Mouse (Mus musculus) intestine, embryonic 14.5 days (tissue): ENCODE data around the gene Ncan. TPM values are rescaled to one million over a fixed set of nuclear protein-coding genes. Genes with fewer than 3 reads are reported as not detected.

Source experiments
- ATAC-seq: fragments of 200-750 bp; cut with Nextera tagmentation; replicated peaks from 2 replicates; pipeline ENCODE4 v1.8.0; 2017; ENCODE audit warnings: low read depth, moderate number of reproducible peaks, moderate TSS enrichment, moderate library complexity; ENCODE audit not compliant: low FRiP score, low TSS enrichment
- DNase-seq: peaks from one replicate; pipeline ENCODE4 v3.0.0-alpha.2; 2018; ENCODE audit warnings: low spot score
- H3K27ac ChIP-seq: fragments of 300-500 bp; sonication (generic); 2 replicates; pipeline ENCODE4 v1.5.1; 2014; ENCODE audit warnings: low read depth, mild to moderate bottlenecking, control low read depth
- H3K27me3 ChIP-seq: fragments of 300-500 bp; sonication (generic); replicated peaks from 2 replicates; pipeline ENCODE4 v1.6.1; 2014; ENCODE audit warnings: low read length, control low read depth; ENCODE audit not compliant: control insufficient read depth, insufficient read depth
- H3K36me3 ChIP-seq: fragments of 300-500 bp; sonication (generic); 2 replicates; pipeline ENCODE4 v1.6.1; 2014; ENCODE audit warnings: low read length, control low read depth; ENCODE audit not compliant: control insufficient read depth, insufficient read depth
- H3K4me1 ChIP-seq: fragments of 300-500 bp; sonication (generic); replicated peaks from 2 replicates; pipeline ENCODE4 v1.6.1; 2014; ENCODE audit warnings: low read length, control low read depth, mixed read lengths; ENCODE audit not compliant: control insufficient read depth, insufficient read depth
- H3K4me2 ChIP-seq: fragments of 300-500 bp; sonication (generic); 2 replicates; pipeline ENCODE4 v1.6.1; 2014; ENCODE audit warnings: low read length
- H3K4me3 ChIP-seq: fragments of 300-500 bp; sonication (generic); 2 replicates; pipeline ENCODE4 v1.5.1; 2014; ENCODE audit warnings: low read depth, low read length, control low read depth, mixed read lengths
- H3K9ac ChIP-seq: fragments of 300-500 bp; sonication (generic); 2 replicates; pipeline ENCODE4 v1.6.1; 2014; ENCODE audit warnings: mild to moderate bottlenecking, low read length
- H3K9me3 ChIP-seq: fragments of 300-500 bp; sonication (generic); 2 replicates; pipeline ENCODE4 v1.6.1; 2016; ENCODE audit warnings: low read length, control low read depth; ENCODE audit not compliant: control insufficient read depth
- WGBS: fragments of 180-500 bp; shearing (Covaris S2); extraction: QIAGEN DNeasy Blood & Tissue Kit; methylation state at CpG from one replicate; pipeline ENCODE4 v1.1.7; 2014; 5-methylcytosine and 5-hydroxymethylcytosine counted together
- polyA plus RNA-seq: library from polyadenylated mRNA; unstranded; fragments of >200 nt; fragmentation: Nextera tagmentation; extraction: Ambion mirVana; gene quantifications from 2 replicates; pipeline ENCODE4 v1.2.1, GENCODE M21; 2014

Ncan gene
- polyA plus RNA-seq, 1 experiment from 2014 or later = 1.9 TPM

GRCm38 (mm10) chr8:70134086-70134485, 13.4 kb upstream of the Ncan start:
- Histone ChIP-seq H3K9me3 (no peaks in the 10 kb centered on the region), H3K27ac (no peak overlapping the region), H3K4me3 (no peak overlapping the region), H3K4me1 (peaks cover 13% of the 10 kb centered on the region), H3K27me3 (no peaks in the 10 kb centered on the region), H3K9ac (no peak overlapping the region), H3K36me3 (peaks cover 44% of the 10 kb centered on the region), H3K4me2 (no peak overlapping the region)
- DNase-seq = no peak
- WGBS = 93% methylated on average over 5 of the region's 5 CpGs
- ATAC-seq = no peak

DNA sequence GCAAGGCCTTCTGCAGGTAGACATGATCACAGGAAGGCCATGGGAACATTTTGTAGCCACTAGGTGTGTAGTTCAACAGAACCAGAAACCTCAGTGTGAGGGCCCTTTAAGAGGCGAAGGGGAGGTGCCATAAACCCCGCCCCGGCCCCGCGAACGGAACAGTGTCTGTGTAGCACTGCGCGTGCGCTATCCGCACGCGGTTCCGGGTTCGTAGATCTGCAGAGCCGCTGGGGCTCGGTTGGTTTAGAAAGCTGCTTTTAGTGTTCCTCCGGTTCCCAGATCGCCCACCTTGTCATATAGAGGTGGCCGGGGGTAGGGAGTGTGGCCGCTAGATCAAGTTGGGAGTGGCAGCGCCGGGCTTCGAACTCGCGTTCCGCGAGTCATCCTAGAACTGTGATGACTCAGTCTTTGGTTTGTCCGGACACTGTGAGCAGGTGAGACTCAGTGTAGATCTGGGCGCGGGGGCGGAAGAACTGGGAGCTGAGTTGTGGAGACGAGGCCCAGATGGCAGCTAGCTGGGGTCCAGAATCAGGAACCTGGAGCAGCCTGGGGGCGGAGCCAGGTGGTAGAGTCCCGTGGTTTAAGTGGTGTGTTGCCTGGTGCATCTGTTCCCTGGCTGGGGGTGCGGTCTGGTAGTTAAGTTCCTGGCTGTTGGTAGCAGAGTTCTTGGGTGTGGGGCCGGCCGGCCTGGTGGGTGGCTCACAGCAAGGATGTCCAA, 10.7 kb upstream of the Ncan start, which contains the start of gene Nr2c2ap:
Nr2c2ap (plus strand) TSS at position 168 of the 718 bp plus-strand sequence.
- ATAC-seq (peak; percentile 89), DNase-seq (peak; percentile 87)
- Histone ChIP-seq H3K9me3 (no peaks in the 10 kb centered on the region), H3K4me1 (peaks cover 6% of the 10 kb centered on the region; the same call in 1 of the 2 replicates), H3K27me3 (no peaks in the 10 kb centered on the region), H3K4me2 (peak within 1 kb of the TSS; percentile 60), H3K4me3 (peak within 1 kb of the TSS; percentile 61), H3K9ac (peak within 1 kb of the TSS; percentile 60), H3K27ac (0 out of 2 replicates have a peak within 1 kb of the TSS, but pooled peaks have one; percentile 17), H3K36me3 (peaks cover 38% of the 10 kb centered on the region)
- under 1% methylated on average over 37 of the region's 37 CpGs for WGBS

- Histone ChIP-seq H3K9me3 (no peaks in the 10 kb centered on the region), H3K4me3 (no peak overlapping the region), H3K9ac (no peak overlapping the region), H3K4me2 (no peak overlapping the region), H3K27ac (no peak overlapping the region), H3K27me3 (0 out of 2 replicates have a peak, but pooled peaks cover 1% of the 10 kb centered on the region), H3K36me3 (peaks cover 26% of the 10 kb centered on the region), H3K4me1 (peaks cover 6% of the 10 kb centered on the region; the same call in 1 of the 2 replicates)
- 80% methylated on average over 3 of the region's 3 CpGs for whole genome bisulfite sequencing
- DNase-seq (no peak), ATAC-seq (no peak)
Measured at GRCm38 (mm10) chr8:70130066-70130465, 9.4 kb upstream of the Ncan start.

DNA sequence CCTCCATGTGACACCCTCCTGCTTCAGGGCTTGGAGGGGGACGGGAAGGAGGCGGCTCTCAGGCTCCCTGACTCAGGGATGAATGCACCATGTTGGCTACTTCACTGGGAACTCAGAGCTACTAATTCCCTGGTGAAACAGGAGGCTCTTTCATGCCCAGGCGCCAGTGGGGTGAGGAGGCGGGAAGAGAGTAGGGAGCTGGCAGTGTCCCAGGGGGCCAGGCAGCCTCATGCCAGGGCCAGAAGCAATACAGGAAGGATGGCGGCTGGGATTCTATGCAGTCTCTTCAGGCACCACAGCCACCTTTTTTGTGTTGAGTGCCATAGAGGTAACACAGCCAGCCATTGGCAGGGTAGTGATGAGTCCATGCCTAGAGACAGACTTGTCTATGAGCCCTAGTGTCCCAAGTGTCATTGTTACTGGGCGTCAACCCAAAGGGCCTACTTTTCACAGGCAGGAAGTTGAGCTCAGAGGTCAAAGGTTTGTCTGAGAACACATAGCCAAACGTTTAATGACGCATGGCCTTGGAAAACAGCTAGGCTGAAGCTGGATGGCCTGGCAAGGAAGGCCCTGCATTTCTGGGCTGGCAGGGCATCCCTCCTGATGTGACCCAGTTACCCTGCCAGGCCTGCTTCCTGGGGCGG, 8.8 kb upstream of the Ncan start:
- Histone ChIP-seq H3K4me3 (no peak overlapping the region), H3K4me1 (peaks cover 6% of the 10 kb centered on the region; the same call in 1 of the 2 replicates), H3K9me3 (no peaks in the 10 kb centered on the region), H3K27me3 (0 out of 2 replicates have a peak, but pooled peaks cover 2% of the 10 kb centered on the region), H3K9ac (no peak overlapping the region), H3K27ac (no peak overlapping the region), H3K4me2 (no peak overlapping the region), H3K36me3 (peaks cover 20% of the 10 kb centered on the region)
- DNase-seq = no peak
- WGBS = 62% methylated on average over 9 of the region's 9 CpGs
- no peak for ATAC-seq

DNA sequence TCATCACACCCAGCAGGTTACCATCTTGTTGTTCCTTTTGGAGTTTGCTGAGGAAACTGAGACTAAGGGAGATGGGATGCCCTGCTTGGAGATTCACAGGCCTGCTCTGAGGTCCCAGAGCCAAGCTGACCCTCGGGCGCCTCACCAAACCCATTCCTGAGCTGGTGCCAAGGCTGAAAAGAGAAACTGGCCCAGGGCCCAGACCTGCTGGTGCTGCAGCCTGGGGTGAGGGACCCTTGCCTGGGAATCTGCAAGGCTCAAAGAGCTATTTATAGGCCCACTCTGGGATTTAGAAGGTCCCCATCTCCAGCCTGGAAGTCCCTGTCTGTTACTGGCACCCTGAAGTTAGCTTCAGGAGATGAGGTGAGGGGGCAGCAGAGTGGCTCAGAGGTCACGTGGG, 7.8 kb upstream of the Ncan start:
- DNase-seq (no peak), ATAC-seq (no peak)
- Histone ChIP-seq H3K27ac (no peak overlapping the region), H3K4me2 (no peak overlapping the region), H3K4me3 (no peak overlapping the region), H3K27me3 (0 out of 2 replicates have a peak, but pooled peaks cover 2% of the 10 kb centered on the region), H3K9ac (no peak overlapping the region), H3K36me3 (peaks cover 10% of the 10 kb centered on the region), H3K4me1 (peaks cover 6% of the 10 kb centered on the region; the same call in 1 of the 2 replicates), H3K9me3 (no peaks in the 10 kb centered on the region)
- 71% methylated on average over 3 of the region's 3 CpGs for WGBS

DNA sequence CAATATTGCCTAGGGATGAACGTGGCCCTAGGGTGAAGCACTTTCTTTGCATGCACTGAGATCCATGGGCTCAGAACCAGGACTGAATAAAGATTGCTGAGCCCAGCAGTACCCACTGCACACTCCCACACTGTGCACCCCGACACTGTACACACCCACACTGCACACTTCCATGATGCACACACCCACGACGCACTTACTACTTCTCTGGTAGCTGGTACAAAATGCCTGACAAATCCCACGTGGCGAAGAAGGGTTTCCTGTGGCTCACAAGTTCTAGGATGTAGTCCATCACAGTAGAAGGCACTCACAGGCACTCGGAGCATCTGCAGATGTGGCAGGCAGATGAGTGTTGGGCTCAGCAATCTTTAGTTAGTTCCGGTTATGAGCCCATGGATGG, 4.3 kb upstream of the Ncan start:
- Histone ChIP-seq H3K9ac (no peak overlapping the region), H3K4me3 (no peak overlapping the region), H3K4me1 (no peaks in the 10 kb centered on the region; the same call in 1 of the 2 replicates), H3K36me3 (no peaks in the 10 kb centered on the region), H3K27me3 (peaks cover 6% of the 10 kb centered on the region), H3K27ac (no peak overlapping the region), H3K9me3 (no peaks in the 10 kb centered on the region), H3K4me2 (no peak overlapping the region)
- WGBS = 69% methylated on average over 8 of the region's 8 CpGs
- ATAC-seq (no peak), DNase-seq (no peak)

DNA sequence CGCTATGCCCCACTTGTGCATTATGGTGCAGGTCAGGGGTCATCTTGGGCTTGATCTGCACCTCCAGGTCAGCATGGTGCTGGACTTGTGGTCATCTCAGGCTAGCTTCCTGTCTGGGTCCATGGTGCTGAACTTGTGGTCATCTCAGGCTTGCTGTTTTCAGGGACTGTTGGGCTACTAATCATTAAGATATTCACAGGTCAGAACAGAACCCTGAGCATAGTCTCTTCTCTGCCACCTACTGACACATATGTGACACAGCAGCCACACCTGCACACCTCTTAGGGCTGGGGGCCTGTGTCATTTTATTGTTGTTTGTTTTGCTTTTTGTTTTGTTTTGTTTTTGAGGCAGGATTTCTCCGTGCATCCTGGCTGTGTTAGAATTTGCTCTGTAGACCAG, 2.2 kb upstream of the Ncan start:
- ATAC-seq = no peak
- H3K27me3 ChIP-seq = peaks cover 28% of the 10 kb centered on the region
- no peaks in the 10 kb centered on the region for H3K4me1 ChIP-seq
- H3K9ac ChIP-seq = no peak overlapping the region
- H3K4me3 ChIP-seq = no peak overlapping the region
- no peak for DNase-seq
- H3K9me3 ChIP-seq = no peaks in the 10 kb centered on the region
- H3K27ac ChIP-seq = no peak overlapping the region
- H3K4me2 ChIP-seq = no peak overlapping the region
- H3K36me3 ChIP-seq = no peaks in the 10 kb centered on the region
- WGBS = 38% methylated on average over 2 of the region's 2 CpGs

- no peak for DNase-seq
- Histone ChIP-seq H3K4me3 (no peak overlapping the region), H3K4me2 (no peak overlapping the region), H3K27ac (no peak overlapping the region), H3K27me3 (peaks cover 57% of the 10 kb centered on the region), H3K9me3 (no peaks in the 10 kb centered on the region), H3K36me3 (no peaks in the 10 kb centered on the region), H3K4me1 (no peaks in the 10 kb centered on the region), H3K9ac (no peak overlapping the region)
- 15% methylated on average over 17 of the region's 17 CpGs for WGBS
- no peak for ATAC-seq
Measured at GRCm38 (mm10) chr8:70118726-70119700, 1.7 kb downstream of the Ncan start.
